8 mouse cellular contexts compared by ENCODE assay signal in genomic region chr14:122280309-122281071, GRCm38 (mm10).
DNase-seq lines count a peak whose midpoint lies in the region; ATAC-seq lines count a peak whose summit lies in the region.

No protein-coding gene starts in this region.

- no peaks in the 10 kb centered on the region for H3K36me3 ChIP-seq in heart, embryonic 13.5 days

- peak overlapping the region; percentile 16; the same call in 1 of the 2 replicates for H3K4me3 ChIP-seq in heart, embryonic 13.5 days

- H3K27me3 ChIP-seq in heart, embryonic 13.5 days (replicated peaks), result peaks cover 80% of the 10 kb centered on the region

- no peaks in the 10 kb centered on the region for H3K9me3 ChIP-seq in heart, embryonic 13.5 days

- 0 out of 2 replicates have a peak overlapping the region, but pooled peaks have one; percentile 35 for H3K9ac ChIP-seq in heart, embryonic 13.5 days

- peaks cover 13% of the 10 kb centered on the region for H3K4me1 ChIP-seq in heart, embryonic 13.5 days

- no peak for ATAC-seq in heart, embryonic 13.5 days (ENCODE audit: extremely low read depth, insufficient number of reproducible peaks, low FRiP score, low TSS enrichment)

- 18% methylated on average over 21 of the region's 21 CpGs for WGBS in heart, embryonic 13.5 days

- no peak overlapping the region for H3K27ac ChIP-seq in heart, embryonic 13.5 days (replicated peaks)

- DNase-seq in ovary, postnatal 36 days (ENCODE audit: low spot score), result peak; percentile 9
- DNase-seq in ovary, postnatal 10 days (ENCODE audit: low spot score), result no peak
- DNase-seq in kidney, postnatal 10 days, result peak; percentile 58
- peak; percentile 49 for DNase-seq in retina, embryonic 14.5 days (ENCODE audit: low spot score)
- DNase-seq in B cell, adult 2 months, result no peak
- no peak for DNase-seq in natural killer cell, adult 2 months (ENCODE audit: low spot score in 2 of 2)
- DNase-seq in urinary bladder, adult 2 months (ENCODE audit: low spot score), result no peak

- peak overlapping the region; percentile 60 for H3K4me2 ChIP-seq in heart, embryonic 13.5 days

Comparison
In these comparisons a context has a peak if more than half of its experiments do, and no peak if none do; other contexts are left out.
1. DNase-seq: peak in ovary, postnatal 36 days (single experiment), kidney, postnatal 10 days (single experiment) and retina, embryonic 14.5 days (single experiment); none in ovary, postnatal 10 days (single experiment), B cell, adult 2 months (0 of 2), natural killer cell, adult 2 months (0 of 2) and urinary bladder, adult 2 months (single experiment).